Mouse (Mus musculus) left cerebral cortex, postnatal 4 days (tissue): ENCODE results near the gene Zfp687. TPM values are rescaled to one million over a fixed set of nuclear protein-coding genes. Genes with fewer than 3 reads are reported as not detected.

Source experiments
- DNase-seq: peaks from one replicate; pipeline ENCODE4 v3.0.0-alpha.2; 2022
- intact Hi-C: fragments of 180-260 bp; cut with DNase I; formaldehyde crosslinking; loops from one replicate; pipeline ENCODE4 v1.15.1; 2025
- total RNA-seq, 2 experiments: library from RNA; stranded (reverse); gene quantifications; 2 replicates each; pipeline ENCODE4 v1.2.3; 2021

The Zfp687 gene
- total RNA-seq, 2 experiments from 2014 or later = 23.6 to 25.4 TPM

DNA sequence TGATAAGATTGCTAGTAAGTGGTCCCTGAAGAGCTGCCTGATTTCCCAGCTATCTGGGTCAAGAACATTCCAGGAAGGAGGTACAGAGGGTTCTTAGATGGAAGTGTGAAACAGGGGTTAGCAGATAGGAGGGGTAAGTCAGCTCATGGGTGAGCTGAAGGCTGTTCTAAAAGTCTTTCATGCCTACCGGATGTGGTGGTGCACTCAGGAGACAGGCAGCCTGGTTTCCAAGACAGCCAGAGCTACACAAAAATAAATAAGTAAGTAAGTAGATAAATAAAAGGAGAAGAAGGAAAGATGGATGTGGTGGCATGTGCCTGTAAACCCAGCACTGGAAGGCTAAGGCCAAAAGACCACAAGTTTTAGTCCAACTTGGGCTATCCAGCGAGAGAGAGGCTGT, 3.5 kb upstream of the Zfp687 start:
- DNase-seq = no peak
- intact Hi-C loops = no loop called here

DNA sequence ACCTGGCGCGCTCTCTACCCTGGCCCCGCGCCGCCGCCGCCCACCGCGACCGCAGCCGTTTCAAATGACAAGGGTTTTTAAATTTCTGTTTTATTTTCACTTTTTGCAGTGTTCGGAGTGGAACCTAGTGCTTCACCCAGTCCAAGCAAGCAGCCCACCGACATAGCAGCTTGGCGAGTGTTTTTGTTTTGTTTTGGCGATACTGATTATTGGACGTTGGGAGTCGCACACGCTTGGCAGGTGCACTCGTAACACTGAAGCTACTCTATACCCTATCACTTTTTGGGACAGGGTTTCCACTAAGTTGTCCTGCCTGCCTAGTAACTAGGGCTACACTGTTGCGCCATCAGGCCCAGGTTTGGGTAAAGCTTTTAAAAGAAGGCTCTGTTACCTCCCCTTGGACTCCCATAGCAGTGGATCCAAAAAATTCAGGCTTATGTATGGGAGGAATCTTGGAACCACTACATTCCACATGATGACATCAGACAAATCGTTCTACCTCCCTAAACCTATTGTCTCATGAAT, 1.3 kb upstream of the Zfp687 start:
- DNase-seq = no peak
- intact Hi-C loops = no loop called here

GRCm38 (mm10) chr3:95015891-95016531, 763 bp upstream of the Zfp687 start:
- intact Hi-C loops = no loop called here
- DNase-seq = peak; percentile 95

DNA sequence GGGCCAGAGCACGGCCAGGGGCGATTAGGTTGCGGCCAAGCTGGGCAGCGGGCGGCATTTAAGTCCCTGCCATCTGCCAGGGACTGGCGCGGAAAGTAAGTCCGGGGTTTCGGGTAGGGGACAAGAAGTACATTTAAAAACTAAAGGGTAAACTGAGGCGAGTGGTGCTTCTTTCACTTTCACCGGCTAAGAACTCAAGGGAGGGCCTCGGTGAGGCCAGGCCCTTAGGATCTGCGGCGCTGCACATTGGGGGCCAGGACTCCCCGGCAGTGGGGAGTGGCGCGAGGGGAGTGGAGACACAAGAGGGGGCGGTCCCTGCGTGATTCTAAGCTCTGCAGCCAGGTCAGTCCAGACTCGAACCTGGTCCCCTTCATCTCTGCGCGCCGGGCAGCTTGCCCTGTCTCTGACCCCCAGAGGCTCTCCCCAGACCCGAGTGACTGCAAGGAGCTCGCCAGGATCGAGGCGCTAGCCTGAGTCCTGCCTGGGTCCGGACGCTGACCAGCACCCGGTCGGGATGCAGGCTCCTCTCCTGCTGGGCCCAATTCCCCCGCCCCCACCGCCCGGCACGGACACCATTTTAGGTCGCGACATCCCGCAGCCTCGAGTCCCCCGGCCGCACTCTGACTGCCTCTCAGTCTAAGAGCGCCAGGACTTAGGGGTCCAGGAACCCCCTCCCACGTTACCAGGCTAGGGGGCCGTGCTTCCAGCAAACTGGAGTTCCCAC, 658 bp downstream of the Zfp687 start:
- DNase-seq = peak; percentile 52
- intact Hi-C loops = no loop called here

- DNase-seq = peak; percentile 41
- intact Hi-C loops = no loop called here
Measured at GRCm38 (mm10) chr3:95013699-95014427, 1.4 kb downstream of the Zfp687 start.

DNA sequence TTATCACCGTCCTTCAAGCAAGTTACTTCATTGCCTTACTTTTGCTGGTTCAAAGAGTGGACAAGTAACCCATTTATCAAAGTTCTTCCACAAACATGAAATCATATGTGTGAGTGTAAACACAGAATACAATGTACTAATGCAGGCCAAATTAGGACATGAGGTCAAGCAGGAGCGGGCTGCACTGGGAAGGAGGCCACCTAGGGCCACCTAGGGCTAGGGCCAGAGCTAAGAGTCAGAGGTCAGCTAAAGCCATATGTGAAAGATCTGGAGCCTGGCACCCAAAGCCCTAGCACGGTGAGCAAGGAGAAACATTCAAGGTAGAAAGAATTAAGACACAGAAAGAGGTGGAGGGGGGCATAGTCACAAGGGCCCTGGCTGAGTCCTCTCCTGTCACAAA, 2.3 kb downstream of the Zfp687 start:
- intact Hi-C loops = no loop called here
- DNase-seq = no peak

DNA sequence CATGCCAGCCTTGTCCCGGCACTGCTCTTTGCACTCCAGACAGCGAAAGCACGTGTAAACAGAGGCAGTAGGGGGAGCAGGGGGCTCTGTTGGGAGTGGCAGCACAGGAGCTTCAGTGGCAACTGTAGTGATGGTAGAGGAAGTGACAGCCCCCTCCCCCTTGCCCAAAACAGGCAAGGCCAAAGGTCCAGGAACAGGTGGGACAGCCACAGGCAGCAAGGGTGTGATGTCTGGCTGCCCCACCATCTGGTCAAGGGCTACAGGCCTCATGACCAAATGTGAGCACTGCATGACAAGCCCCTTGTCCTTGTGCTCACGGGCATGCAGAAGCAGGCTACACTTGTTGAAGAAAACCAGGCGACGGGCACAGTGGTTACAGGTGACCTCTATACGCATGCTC, 4.9 kb downstream of the Zfp687 start:
- DNase-seq = no peak
- intact Hi-C loops = no loop called here

DNA sequence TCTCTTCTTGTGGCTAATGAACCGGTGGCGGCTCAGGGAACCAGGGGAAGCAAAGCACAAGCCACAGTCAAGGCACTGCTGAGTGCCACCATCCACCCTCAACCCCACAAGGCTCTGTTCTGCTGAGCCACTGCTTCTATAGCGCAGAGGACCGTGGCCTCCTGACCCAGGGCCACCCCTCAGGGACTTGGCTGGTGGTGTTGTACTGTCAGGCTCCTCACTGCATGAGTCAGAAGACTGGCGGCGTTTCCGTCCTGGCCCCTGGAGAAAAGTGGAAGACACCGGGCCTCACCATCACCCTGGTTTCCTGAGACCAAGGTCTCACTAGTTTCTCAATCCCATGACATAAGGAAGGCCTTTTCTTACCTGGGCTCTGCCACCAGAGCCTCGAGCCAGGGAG, 7.5 kb downstream of the Zfp687 start:
- DNase-seq = no peak
- intact Hi-C loops = no loop called here

DNA sequence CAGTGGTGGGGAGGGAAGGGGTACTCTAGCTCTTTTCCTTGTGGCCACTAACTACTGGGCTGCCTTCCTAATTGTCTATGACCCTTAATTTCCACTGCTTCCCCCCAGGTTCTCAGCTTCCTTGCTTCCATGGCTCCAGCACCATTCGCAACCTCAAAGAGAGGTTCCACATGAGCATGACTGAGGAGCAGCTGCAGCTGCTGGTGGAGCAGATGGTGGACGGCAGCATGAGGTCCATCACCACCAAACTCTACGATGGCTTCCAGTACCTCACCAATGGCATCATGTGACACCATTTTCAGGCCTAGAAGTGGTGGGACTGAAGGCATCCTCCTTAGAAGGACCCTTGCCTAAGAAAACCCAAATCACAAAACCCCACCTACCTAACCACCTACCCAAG, 9.6 kb downstream of the Zfp687 start:
- intact Hi-C loops = no loop called here
- DNase-seq = no peak

- intact Hi-C loops = no loop called here
- DNase-seq = no peak
Measured at GRCm38 (mm10) chr3:95003273-95003672, 12.0 kb downstream of the Zfp687 start.

GRCm38 (mm10) chr3:95002569-95002968, 12.7 kb downstream of the Zfp687 start:
- intact Hi-C loops = no loop called here
- DNase-seq = no peak

DNA sequence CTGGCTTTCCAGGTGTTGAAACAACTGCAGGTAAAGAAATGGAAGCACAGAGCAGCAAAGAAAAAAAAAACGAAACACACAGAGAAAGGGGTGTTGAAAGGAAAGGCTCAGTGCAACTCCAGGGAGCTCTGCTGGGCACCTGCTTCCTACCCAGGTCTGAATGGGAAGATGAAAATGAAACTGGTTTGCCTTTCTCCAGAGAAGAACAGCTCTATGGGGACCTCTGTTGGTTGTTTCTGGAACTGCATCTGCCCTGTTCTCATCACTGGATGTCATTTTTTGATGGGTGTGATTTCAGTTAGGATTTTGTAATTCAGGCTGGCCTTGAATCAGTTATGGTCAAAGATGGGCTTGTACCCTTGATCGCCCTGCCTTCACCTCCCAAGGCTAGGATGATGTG, 18.3 kb downstream of the Zfp687 start:
- intact Hi-C loops = loop anchor here (5.0 kb wide), 1 partner anchor 110 kb away; the partner anchor contains the start of gene Psmb4
- DNase-seq = peak; percentile 81

GRCm38 (mm10) chr3:94989159-94989761, 26.0 kb downstream of the Zfp687 start:
- intact Hi-C loops = no loop called here
- no peak for DNase-seq

DNA sequence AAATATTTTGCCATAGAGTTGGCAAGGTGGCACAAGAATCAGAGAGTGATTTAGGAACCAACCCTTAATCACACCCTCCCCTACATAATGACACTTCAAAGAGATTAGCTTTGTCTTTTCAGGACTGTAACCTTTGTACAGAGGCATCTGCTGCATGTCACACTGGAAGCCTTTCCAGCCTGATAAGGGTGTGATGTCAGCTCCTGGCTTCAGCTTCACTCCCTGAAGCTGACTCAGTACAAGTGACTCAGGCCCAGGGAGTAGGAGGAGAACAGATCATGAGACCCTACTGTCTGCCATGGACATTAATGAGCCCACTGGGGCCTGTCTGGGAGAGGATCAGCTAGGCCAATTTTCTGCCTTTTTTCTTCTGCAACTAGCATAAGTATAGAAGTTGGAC, 27.7 kb downstream of the Zfp687 start:
- no peak for DNase-seq
- intact Hi-C loops = no loop called here

DNA sequence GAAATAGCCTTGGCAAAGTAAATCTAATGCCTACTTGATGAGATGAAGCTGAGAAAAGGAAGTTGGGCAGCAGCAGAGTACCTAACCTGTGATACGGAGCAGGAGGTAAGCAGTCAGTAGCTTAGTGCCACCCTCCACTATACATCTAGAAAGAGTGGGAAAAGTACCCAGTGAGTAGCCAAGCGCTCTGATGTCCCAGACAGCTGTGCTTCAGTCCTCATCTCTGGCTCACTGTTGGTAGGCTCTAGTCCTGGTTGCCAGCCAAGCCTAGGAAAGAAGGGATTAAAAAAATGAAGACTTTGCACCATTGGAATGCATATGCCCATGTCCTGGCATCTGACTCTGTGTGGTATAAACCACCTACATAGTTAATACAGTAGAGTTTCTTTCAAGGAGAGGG, 29.7 kb downstream of the Zfp687 start:
- DNase-seq = no peak
- intact Hi-C loops = no loop called here

DNA sequence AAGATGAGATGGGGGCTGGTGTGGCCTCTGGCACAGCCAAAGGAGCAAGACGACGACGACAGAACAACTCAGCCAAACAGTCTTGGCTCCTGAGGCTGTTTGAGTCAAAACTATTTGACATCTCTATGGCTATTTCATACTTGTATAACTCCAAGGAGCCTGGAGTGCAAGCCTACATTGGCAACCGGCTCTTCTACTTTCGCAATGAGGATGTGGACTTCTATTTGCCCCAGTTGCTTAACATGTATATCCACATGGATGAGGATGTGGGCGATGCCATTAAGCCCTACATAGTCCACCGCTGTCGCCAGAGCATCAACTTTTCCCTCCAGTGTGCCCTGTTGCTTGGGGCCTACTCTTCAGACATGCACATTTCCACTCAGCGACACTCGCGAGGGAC, 30.9 kb downstream of the Zfp687 start:
- intact Hi-C loops = no loop called here
- no peak for DNase-seq

- intact Hi-C loops = no loop called here
- DNase-seq = peak; percentile 85
Measured at GRCm38 (mm10) chr3:94974528-94975422, 40.5 kb downstream of the Zfp687 start, which contains the start of gene Pi4kb. Gene Pi4kb (plus strand): TSS chr3:94974731.

- no peak for DNase-seq
- intact Hi-C loops = no loop called here
Measured at GRCm38 (mm10) chr3:94974026-94974527, 41.2 kb downstream of the Zfp687 start.

GRCm38 (mm10) chr3:94973620-94974019, 41.6 kb downstream of the Zfp687 start:
- intact Hi-C loops = no loop called here
- DNase-seq = no peak

- DNase-seq = no peak
- intact Hi-C loops = no loop called here
Measured at GRCm38 (mm10) chr3:94972552-94972951, 42.7 kb downstream of the Zfp687 start.
